Mouse (Mus musculus): ENCODE results near the gene Plppr3.

Gene Plppr3

DNA sequence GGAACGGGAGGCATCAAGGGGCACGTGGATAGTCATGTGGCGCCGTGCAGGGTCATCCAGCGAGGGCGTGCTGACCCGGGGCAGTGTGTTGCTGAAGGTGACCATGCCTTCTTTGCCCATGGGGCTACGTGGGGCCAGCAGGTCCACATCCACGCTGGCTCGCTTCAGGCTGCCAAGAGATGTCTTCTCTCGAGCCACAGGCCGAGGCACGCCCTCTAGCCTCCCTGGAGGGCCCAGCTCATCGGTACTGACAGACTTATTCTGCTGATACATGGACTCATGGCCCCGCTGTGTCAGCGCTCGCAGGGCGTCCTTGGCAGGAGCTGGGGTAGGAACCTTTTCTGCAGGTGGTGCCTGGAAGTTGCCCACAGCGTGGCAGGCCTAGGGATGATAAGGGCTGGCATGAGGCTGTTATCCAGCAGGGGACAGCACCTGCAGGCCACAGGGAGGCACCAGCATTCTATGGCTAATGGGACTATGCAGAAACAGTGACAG lies 8.6 kb downstream of the Plppr3 start:
- in situ Hi-C loops (cut with MboI, MseI), result no loop called here

DNA sequence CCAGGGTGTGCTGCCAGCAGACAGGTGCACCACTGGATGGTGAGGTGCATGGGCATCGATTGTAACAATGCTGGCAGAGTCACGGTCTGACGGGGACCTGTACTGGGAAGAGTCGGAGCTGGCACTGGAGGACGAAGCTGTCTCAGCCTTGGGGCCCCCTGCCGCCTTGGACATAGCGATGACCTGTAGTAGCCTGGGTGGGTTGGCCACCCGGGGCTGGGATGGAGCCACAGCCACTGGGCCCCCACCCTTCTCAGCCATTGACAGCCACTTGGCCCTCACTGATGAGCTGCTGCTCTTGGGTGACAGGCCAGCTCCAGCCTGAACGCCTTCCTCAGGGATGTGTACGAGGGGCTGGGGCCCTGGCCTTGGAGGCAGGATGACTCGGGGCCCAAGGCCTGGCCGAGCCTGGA lies 9.2 kb downstream of the Plppr3 start:
- in situ Hi-C loops (cut with MboI, MseI), result no loop called here

DNA sequence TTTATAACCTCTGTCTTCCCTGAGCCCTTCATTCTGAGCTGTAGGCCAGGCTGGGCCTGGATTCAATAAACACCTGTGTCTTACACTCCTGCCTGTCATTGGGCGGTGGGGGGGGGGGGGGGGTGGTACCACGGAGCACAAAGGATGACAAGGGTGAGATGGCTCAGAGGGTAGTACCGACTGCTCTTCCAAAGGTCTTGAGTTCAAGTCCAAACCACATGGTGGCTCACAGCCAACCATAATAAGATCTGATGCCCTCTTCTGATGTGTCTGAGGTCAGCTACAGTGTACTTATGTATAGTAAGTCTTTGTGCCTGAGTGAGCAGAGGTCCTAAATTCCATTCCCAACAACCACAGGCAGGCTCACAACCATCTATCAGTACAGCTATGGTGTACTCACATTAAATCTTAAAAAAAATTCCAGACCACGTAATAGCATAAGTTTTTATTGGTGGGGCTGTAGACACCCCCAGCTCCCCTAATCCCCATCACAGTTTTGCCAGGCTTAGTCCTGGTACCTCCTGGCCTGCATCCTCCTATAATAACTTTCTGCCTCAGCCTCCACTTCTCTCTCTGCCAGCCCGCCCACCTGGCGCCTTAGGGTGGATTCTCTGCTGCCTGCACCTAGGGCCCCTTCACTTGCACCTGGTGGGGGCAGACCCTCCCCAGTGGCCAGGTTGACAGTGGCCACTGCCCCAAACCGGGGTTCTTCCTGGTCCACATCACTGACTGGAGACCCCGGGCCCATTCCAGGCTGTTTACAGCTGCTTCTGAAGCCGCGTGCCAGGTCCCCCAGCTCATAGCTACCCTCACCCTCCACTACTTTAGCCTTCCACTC lies 9.9 kb downstream of the Plppr3 start:
- in situ Hi-C loops (cut with MboI, MseI), result no loop called here

GRCm38 (mm10) chr10:79862925-79863324 lies 11.5 kb downstream of the Plppr3 start:
- in situ Hi-C loops (cut with MboI, MseI), result no loop called here

- in situ Hi-C loops (cut with MboI, MseI), result no loop called here
These were observed 12.2 kb downstream of the Plppr3 start for GRCm38 (mm10) chr10:79862049-79862788.

- in situ Hi-C loops (cut with MboI, MseI), result no loop called here
These were observed 13.0 kb downstream of the Plppr3 start for GRCm38 (mm10) chr10:79861230-79862048.

- in situ Hi-C loops (cut with MboI, MseI), result no loop called here
These were observed 14.1 kb downstream of the Plppr3 start for GRCm38 (mm10) chr10:79860079-79860911.

DNA sequence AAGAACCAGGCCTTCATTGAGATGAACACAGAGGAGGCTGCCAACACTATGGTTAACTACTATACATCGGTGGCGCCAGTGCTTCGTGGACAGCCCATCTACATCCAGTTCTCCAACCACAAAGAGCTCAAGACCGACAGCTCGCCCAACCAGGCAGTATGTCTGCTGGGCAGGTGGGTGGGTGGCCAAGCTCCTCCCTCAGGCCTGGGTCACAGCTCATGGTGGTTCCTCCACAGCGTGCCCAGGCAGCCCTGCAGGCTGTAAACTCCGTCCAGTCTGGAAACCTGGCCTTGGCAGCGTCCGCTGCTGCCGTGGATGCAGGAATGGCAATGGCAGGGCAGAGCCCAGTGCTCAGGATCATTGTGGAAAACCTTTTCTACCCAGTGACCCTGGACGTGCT lies 15.3 kb downstream of the Plppr3 start:
- in situ Hi-C loops (cut with MboI, MseI), result no loop called here

DNA sequence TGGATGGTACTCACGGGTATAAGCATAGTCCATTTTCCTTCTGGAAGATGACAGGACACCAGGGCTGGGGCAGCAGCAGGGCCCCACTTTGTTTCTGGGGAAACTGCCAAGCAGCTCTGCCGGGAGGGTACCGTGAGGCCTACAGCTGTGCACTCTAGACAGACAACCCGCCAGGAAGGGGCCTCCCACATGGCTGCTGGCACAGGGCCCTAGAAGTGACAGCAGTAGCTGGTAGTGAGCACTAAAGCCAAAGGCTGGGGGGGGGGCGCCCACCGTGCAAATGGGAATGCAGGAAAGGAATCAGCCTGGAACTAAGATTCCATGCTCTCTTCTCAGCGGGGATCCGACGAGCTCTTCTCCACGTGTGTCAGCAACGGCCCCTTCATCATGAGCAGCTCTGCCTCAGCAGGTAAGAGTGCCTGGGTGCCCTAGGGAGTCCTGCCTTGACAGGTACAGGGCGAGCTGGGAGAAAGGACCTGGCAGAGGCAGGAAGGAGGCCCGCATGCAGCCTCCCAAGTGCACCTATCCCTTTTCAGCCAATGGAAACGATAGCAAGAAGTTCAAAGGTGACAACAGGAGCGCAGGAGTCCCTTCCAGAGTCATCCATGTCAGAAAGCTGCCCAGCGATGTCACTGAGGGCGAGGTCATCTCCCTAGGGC lies 15.9 kb downstream of the Plppr3 start:
- in situ Hi-C loops (cut with MboI, MseI), result no loop called here

DNA sequence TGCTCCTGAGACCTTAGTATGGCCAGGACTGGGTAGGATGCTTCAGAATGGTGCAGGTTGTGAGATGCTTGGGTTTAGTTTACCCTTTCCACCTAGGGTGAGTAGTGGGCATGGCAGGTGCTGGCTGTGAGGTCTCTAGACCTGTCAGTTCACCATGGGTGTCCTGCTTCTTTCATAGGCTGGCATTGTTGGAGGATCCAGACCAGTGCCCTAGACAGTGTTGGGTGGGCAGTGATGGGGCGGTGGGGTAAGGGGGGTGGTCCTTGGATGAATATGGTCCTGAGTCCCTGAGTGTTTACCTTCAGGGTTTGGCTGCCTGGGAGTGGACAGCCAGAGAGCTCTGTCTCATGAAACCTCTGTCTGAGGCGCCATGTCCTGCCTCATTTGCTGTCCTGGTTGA lies 16.5 kb downstream of the Plppr3 start:
- in situ Hi-C loops (cut with MboI, MseI), result no loop called here

GRCm38 (mm10) chr10:79857452-79857811 lies 17.0 kb downstream of the Plppr3 start:
- in situ Hi-C loops (cut with MboI, MseI), result no loop called here

DNA sequence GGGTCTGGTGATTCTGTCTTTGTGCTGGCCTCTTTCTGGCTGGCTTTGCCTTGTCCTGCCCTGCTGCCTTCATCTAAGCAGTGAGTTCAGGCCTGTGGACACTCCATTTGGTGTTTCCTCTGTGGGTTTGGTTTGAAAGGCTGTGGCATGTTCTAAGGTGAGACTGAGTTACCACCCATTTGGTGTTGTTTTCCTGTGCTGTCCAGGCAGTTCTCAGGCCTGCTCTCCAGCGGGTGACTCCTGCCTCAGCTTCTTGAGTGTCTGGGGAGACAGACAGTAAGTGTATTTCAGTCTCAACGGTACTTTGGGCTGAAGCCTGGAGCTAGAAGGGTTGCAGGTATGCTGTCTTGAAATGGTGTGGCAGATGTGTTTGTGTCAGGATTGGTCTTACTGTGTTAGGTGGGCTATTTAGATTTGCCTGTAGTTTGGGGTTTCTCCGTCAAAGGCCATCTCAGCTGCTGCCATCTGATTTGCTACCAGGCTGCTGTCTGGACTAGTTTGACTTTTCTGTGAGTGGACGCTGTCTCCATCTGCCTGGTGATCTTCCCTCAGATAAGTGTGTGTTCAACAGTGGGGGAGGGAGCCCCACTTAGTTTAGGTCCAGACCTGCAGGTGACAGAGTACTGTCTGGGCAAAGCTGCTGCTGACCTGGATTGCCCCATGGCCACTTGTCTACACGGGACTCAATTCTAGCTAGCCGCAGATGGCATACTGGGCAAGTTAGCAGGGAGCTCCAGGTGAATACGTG lies 17.6 kb downstream of the Plppr3 start:
- in situ Hi-C loops (cut with MboI, MseI), result no loop called here

GRCm38 (mm10) chr10:79856280-79856679 lies 18.2 kb downstream of the Plppr3 start:
- in situ Hi-C loops (cut with MboI, MseI), result no loop called here

- in situ Hi-C loops (cut with MboI, MseI), result no loop called here
These were observed 18.8 kb downstream of the Plppr3 start for GRCm38 (mm10) chr10:79855558-79856184.

DNA sequence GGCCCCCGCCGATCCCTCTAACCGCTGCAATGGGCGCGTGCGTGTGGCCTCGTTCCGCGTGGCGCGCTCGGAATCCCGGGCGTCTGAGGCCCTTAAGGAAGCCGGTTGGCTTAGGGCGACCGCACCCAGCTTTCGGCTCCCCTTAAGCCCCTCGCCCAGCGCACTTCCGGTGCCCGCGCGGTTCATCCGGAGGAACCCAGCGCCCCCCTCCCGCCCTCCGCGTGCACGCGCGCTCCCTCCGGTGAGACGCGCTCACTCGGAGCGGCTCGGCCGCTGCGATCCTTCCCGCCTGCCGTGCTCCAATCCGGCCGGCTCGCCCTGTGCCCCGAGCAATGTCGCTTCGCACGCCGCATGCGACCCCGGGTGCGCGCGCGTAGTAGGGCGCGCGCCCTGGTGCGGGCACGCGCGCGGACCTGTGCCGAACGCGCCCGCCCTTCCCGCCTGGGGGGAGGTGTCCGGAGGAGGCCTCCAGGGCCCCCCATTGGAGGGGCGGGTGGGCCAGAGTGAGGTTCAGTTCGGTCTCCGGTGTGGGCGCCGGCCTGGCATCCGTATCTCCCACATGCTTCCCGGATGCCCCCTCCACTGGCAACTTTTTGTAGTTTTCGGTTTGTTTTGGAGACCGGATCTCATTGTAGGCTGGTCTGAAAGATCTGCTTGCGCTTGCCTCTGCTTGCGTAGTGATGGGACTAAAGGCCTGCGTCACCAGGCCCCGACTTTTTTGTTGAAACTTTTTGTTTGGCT lies 19.5 kb downstream of the Plppr3 start:
- in situ Hi-C loops (cut with MboI, MseI), result no loop called here

- in situ Hi-C loops (cut with MboI, MseI), result no loop called here
These were observed 20.3 kb downstream of the Plppr3 start, which contains the start of gene Ptbp1 for GRCm38 (mm10) chr10:79853860-79854795. Gene Ptbp1, plus strand, starts transcription at chr10:79854427.

DNA sequence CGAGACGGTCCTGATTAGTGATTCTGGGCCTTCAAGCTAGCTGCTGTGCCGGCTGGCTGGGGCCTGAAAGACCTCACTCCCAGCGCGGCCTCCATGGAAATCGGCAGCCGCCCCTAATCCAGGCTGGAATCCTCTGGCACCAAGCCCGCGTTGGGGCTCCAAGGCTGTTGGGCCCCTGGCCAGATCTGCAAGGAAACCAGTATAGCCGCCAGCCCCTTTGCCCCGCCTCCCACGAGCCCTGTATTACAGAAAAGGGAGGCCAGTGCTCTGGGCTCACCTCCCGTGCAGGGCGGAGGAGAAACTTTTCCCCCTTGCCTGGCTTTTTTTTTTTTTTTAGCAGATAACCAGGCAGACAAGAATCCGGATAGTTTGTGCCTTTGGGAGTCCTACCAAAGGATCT lies 21.0 kb downstream of the Plppr3 start:
- in situ Hi-C loops (cut with MboI, MseI), result no loop called here
